ENCODE assay signal across 8 mouse cellular contexts in the genomic region with DNA sequence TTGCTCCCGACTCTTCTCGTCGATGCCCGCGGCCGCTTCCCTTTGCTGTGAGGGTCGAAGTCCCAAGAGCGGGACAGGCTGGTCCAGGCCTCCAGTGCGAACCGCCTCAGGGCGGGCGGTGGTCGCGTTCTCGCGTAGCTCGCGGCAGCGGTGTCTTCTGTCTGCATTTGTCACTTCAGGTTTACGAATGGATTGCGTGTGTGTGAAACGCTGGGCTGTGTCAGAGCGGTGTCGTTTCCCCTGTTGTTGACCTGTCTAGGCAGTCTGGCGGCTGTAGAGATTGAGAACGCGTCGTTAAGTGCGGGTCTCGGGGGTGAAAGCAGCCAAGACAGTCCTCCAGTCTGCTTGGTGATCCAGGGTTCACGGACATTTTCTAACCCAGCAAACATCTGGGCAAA. TPM values are rescaled to one million over a fixed set of nuclear protein-coding genes. Genes with fewer than 3 reads are reported as not detected.
DNase-seq lines count a peak whose midpoint lies in the region; ATAC-seq and TF ChIP-seq lines count a peak whose summit lies in the region.

No protein-coding gene starts in this region.

- peak overlapping the region; percentile 79 for H3K4me3 ChIP-seq in lung, embryonic 14.5 days (ENCODE audit: low read depth, low read length)
- peak overlapping the region; percentile 98 for H3K4me3 ChIP-seq in embryonic facial prominence, embryonic 13.5 days
- peak overlapping the region; percentile 91 for H3K4me3 ChIP-seq in intestine, embryonic 16.5 days (ENCODE audit: low read length)
- H3K4me3 ChIP-seq in neural tube, embryonic 12.5 days, result peak overlapping the region; percentile 93

- TF ChIP-seq CTCF in lung, embryonic 14.5 days (IDR thresholded peaks at IDR 0.05; ENCODE audit: low read depth), result no peak

- 0 out of 2 replicates have a peak, but pooled peaks cover 3% of the 10 kb centered on the region for H3K36me3 ChIP-seq in lung, embryonic 14.5 days (ENCODE audit: insufficient read depth)
- no peaks in the 10 kb centered on the region for H3K36me3 ChIP-seq in embryonic facial prominence, embryonic 13.5 days
- no peaks in the 10 kb centered on the region for H3K36me3 ChIP-seq in intestine, embryonic 16.5 days (ENCODE audit: control insufficient read depth, insufficient read depth, low read length)
- H3K36me3 ChIP-seq in neural tube, embryonic 12.5 days, result no peaks in the 10 kb centered on the region

- H3K27me3 ChIP-seq in lung, embryonic 14.5 days (ENCODE audit: insufficient read depth, low read length), result no peaks in the 10 kb centered on the region
- no peaks in the 10 kb centered on the region for H3K27me3 ChIP-seq in embryonic facial prominence, embryonic 13.5 days
- H3K27me3 ChIP-seq in intestine, embryonic 16.5 days (replicated peaks; ENCODE audit: control insufficient read depth, insufficient read depth, low read length), result no peaks in the 10 kb centered on the region
- H3K27me3 ChIP-seq in neural tube, embryonic 12.5 days (replicated peaks), result no peaks in the 10 kb centered on the region

- WGBS in lung, embryonic 14.5 days, result under 1% methylated on average over 31 of the region's 31 CpGs
- WGBS in embryonic facial prominence, embryonic 13.5 days, result 0% methylated on average over 31 of the region's 31 CpGs
- WGBS in intestine, embryonic 16.5 days, result under 1% methylated on average over 31 of the region's 31 CpGs
- under 1% methylated on average over 31 of the region's 31 CpGs for WGBS in neural tube, embryonic 12.5 days

- no peak for DNase-seq in lung, embryonic 14.5 days
- no peak for DNase-seq in lung, postnatal 25 days (ENCODE audit: low spot score)
- DNase-seq in cerebellum, postnatal 10 days, result no peak
- no peak for DNase-seq in thymus, postnatal 10 days (ENCODE audit: low spot score in 2 of 2)
- DNase-seq in adrenal gland, adult 8-10 months, result no peak

- ATAC-seq in lung, embryonic 14.5 days (ENCODE audit: insufficient read depth), result peak; percentile 57
- no peak for ATAC-seq in embryonic facial prominence, embryonic 13.5 days (ENCODE audit: insufficient number of reproducible peaks, insufficient read depth, low FRiP score, low TSS enrichment, low read depth)
- peak; percentile 27 for ATAC-seq in intestine, embryonic 16.5 days
- ATAC-seq in neural tube, embryonic 12.5 days (ENCODE audit: low FRiP score, low read depth), result peak; percentile 71

- H3K4me1 ChIP-seq in lung, embryonic 14.5 days (ENCODE audit: insufficient read depth), result peaks cover 3% of the 10 kb centered on the region; the same call in 1 of the 2 replicates
- H3K4me1 ChIP-seq in embryonic facial prominence, embryonic 13.5 days, result peaks cover 13% of the 10 kb centered on the region
- H3K4me1 ChIP-seq in intestine, embryonic 16.5 days (ENCODE audit: control insufficient read depth, insufficient read depth, low read length), result peaks cover 8% of the 10 kb centered on the region
- H3K4me1 ChIP-seq in neural tube, embryonic 12.5 days, result peaks cover 11% of the 10 kb centered on the region

- H3K4me2 ChIP-seq in lung, embryonic 14.5 days, result peak overlapping the region; percentile 84
- H3K4me2 ChIP-seq in embryonic facial prominence, embryonic 13.5 days, result peak overlapping the region; percentile 74
- H3K4me2 ChIP-seq in intestine, embryonic 16.5 days (ENCODE audit: low read depth, low read length), result peak overlapping the region; percentile 58
- H3K4me2 ChIP-seq in neural tube, embryonic 12.5 days (replicated peaks), result peak overlapping the region; percentile 80

- H3K9ac ChIP-seq in lung, embryonic 14.5 days, result peak overlapping the region; percentile 82
- H3K9ac ChIP-seq in embryonic facial prominence, embryonic 13.5 days, result peak overlapping the region; percentile 89
- peak overlapping the region; percentile 95 for H3K9ac ChIP-seq in intestine, embryonic 16.5 days (ENCODE audit: low read depth, low read length)
- H3K9ac ChIP-seq in neural tube, embryonic 12.5 days, result peak overlapping the region; percentile 83

- no peaks in the 10 kb centered on the region for H3K9me3 ChIP-seq in lung, embryonic 14.5 days (ENCODE audit: low read depth, low read length)
- H3K9me3 ChIP-seq in embryonic facial prominence, embryonic 13.5 days, result no peaks in the 10 kb centered on the region
- H3K9me3 ChIP-seq in intestine, embryonic 16.5 days (ENCODE audit: control insufficient read depth, low read length), result no peaks in the 10 kb centered on the region
- H3K9me3 ChIP-seq in neural tube, embryonic 12.5 days, result no peaks in the 10 kb centered on the region

- H3K27ac ChIP-seq in lung, embryonic 14.5 days (ENCODE audit: low read depth), result peak overlapping the region; percentile 79
- H3K27ac ChIP-seq in embryonic facial prominence, embryonic 13.5 days, result peak overlapping the region; percentile 90
- peak overlapping the region; percentile 94 for H3K27ac ChIP-seq in intestine, embryonic 16.5 days (ENCODE audit: low read length)
- H3K27ac ChIP-seq in neural tube, embryonic 12.5 days, result 0 out of 2 replicates have a peak overlapping the region, but pooled peaks have one; percentile 59

RNA-seq across cellular contexts. Expression of gene Hadhb, which starts 0.3 kb away (rescaled TPM):
- polyA plus RNA-seq in lung, embryonic 14.5 days (2014; fragmentation: Nextera tagmentation; extraction: Ambion mirVana), result 124 and 128 TPM in 2 replicates
- polyA plus RNA-seq in embryonic facial prominence, embryonic 13.5 days (2015; fragmentation: Nextera tagmentation; extraction: Ambion mirVana), result 115 and 127 TPM in 2 replicates
- 340 and 367 TPM in 2 replicates for polyA plus RNA-seq in intestine, embryonic 16.5 days (2015; fragmentation: Nextera tagmentation; extraction: Ambion mirVana)
- polyA plus RNA-seq in neural tube, embryonic 12.5 days (2016; fragmentation: Nextera tagmentation; extraction: Ambion mirVana), result 86.5 and 95.7 TPM in 2 replicates
- 100 to 1,000 TPM; 412 to 817 (median 632) TPM for total RNA-seq in adrenal gland, adult 8-10 months (2022)

RNA-seq across cellular contexts. Expression of gene Hadha, which starts 0.4 kb away (rescaled TPM):
- polyA plus RNA-seq in lung, embryonic 14.5 days (2014; fragmentation: Nextera tagmentation; extraction: Ambion mirVana), result 118 and 124 TPM in 2 replicates
- polyA plus RNA-seq in embryonic facial prominence, embryonic 13.5 days (2015; fragmentation: Nextera tagmentation; extraction: Ambion mirVana), result 119 and 133 TPM in 2 replicates
- 232 and 255 TPM in 2 replicates for polyA plus RNA-seq in intestine, embryonic 16.5 days (2015; fragmentation: Nextera tagmentation; extraction: Ambion mirVana)
- 94.9 and 106 TPM in 2 replicates for polyA plus RNA-seq in neural tube, embryonic 12.5 days (2016; fragmentation: Nextera tagmentation; extraction: Ambion mirVana)
- total RNA-seq in adrenal gland, adult 8-10 months (2022), result 100 to 1,000 TPM; 363 to 446 (median 399) TPM

RNA-seq across cellular contexts. Expression of gene 3110082J24Rik, which starts 49.5 kb away (rescaled TPM):
- polyA plus RNA-seq in lung, embryonic 14.5 days (2014; fragmentation: Nextera tagmentation; extraction: Ambion mirVana), result not detected in 2 replicates
- not detected in 2 replicates for polyA plus RNA-seq in embryonic facial prominence, embryonic 13.5 days (2015; fragmentation: Nextera tagmentation; extraction: Ambion mirVana)
- polyA plus RNA-seq in intestine, embryonic 16.5 days (2015; fragmentation: Nextera tagmentation; extraction: Ambion mirVana), result not detected in 2 replicates
- polyA plus RNA-seq in neural tube, embryonic 12.5 days (2016; fragmentation: Nextera tagmentation; extraction: Ambion mirVana), result 4.0 and 4.5 TPM in 2 replicates
- total RNA-seq in adrenal gland, adult 8-10 months (2022), result not detected

RNA-seq across cellular contexts. Expression of gene Adgrf3, which starts 50.1 kb away (rescaled TPM):
- 0.11 and 0.20 TPM in 2 replicates for polyA plus RNA-seq in lung, embryonic 14.5 days (2014; fragmentation: Nextera tagmentation; extraction: Ambion mirVana)
- polyA plus RNA-seq in embryonic facial prominence, embryonic 13.5 days (2015; fragmentation: Nextera tagmentation; extraction: Ambion mirVana), result not detected in 2 replicates
- polyA plus RNA-seq in intestine, embryonic 16.5 days (2015; fragmentation: Nextera tagmentation; extraction: Ambion mirVana), result 0.15 and 0.29 TPM in 2 replicates
- polyA plus RNA-seq in neural tube, embryonic 12.5 days (2016; fragmentation: Nextera tagmentation; extraction: Ambion mirVana), result not detected in 2 replicates
- total RNA-seq in adrenal gland, adult 8-10 months (2022), result not detected

RNA-seq across cellular contexts. Expression of gene Garem2, which starts 50.4 kb away (rescaled TPM):
- 0.39 and 0.49 TPM in 2 replicates for polyA plus RNA-seq in lung, embryonic 14.5 days (2014; fragmentation: Nextera tagmentation; extraction: Ambion mirVana)
- 0.47 and 1.2 TPM in 2 replicates for polyA plus RNA-seq in embryonic facial prominence, embryonic 13.5 days (2015; fragmentation: Nextera tagmentation; extraction: Ambion mirVana)
- polyA plus RNA-seq in intestine, embryonic 16.5 days (2015; fragmentation: Nextera tagmentation; extraction: Ambion mirVana), result 0.40 and 0.56 TPM in 2 replicates
- 28.2 and 31.0 TPM in 2 replicates for polyA plus RNA-seq in neural tube, embryonic 12.5 days (2016; fragmentation: Nextera tagmentation; extraction: Ambion mirVana)
- under 1 TPM in 1 of 4 experiments, not detected in 3; 0.10 TPM for total RNA-seq in adrenal gland, adult 8-10 months (2022)
